Mouse (Mus musculus) cerebellum, adult 2 months (tissue): ENCODE measurements around the gene Gm4894. TPM values are rescaled to one million over a fixed set of nuclear protein-coding genes. Genes with fewer than 3 reads are reported as not detected.

ENCODE experiments used
- DNase-seq, 2 experiments: peaks; one replicate each; pipeline ENCODE4 v3.0.0; 2021
- H3K27ac ChIP-seq: fragments of 200-500 bp; 2 replicates; pipeline ENCODE4 v1.5.1; 2012; ENCODE audit warnings: low read length, control low read depth, inconsistent platforms; ENCODE audit not compliant: insufficient read depth
- H3K27me3 ChIP-seq: fragments of 200-500 bp; 2 replicates; pipeline ENCODE4 v1.6.1; 2012; ENCODE audit warnings: inconsistent platforms, mild to moderate bottlenecking, low read length, moderate library complexity; ENCODE audit not compliant: control insufficient read depth, insufficient read depth
- H3K4me1 ChIP-seq: fragments of 200-500 bp; 2 replicates; pipeline ENCODE4 v1.6.1; 2011; ENCODE audit warnings: low read length; ENCODE audit not compliant: control insufficient read depth, insufficient read depth
- H3K4me3 ChIP-seq: fragments of 200-500 bp; replicated peaks from 2 replicates; pipeline ENCODE3; 2011; ENCODE audit warnings: mild to moderate bottlenecking, low read depth, low read length, control low read depth; ENCODE audit not compliant: insufficient read depth
- CTCF ChIP-seq: fragments of 200-500 bp; IDR thresholded peaks from 2 replicates; pipeline ENCODE4 v1.5.1; 2011; ENCODE audit warnings: low read depth, mild to moderate bottlenecking, control low read depth, low read length, moderate library complexity, borderline replicate concordance; ENCODE audit not compliant: insufficient read depth
- POLR2A ChIP-seq: fragments of 200-500 bp; IDR thresholded peaks from 2 replicates; pipeline ENCODE4 v1.6.1; 2011; ENCODE audit warnings: low read length, control low read depth, borderline replicate concordance; ENCODE audit not compliant: insufficient read depth
- WGBS: fragments of 180-500 bp; shearing (Covaris S2); methylation state at CpG from one replicate; pipeline ENCODE4 v1.1.7; 2018; 5-methylcytosine and 5-hydroxymethylcytosine counted together
- polyA plus RNA-seq: library from polyadenylated mRNA; depleted of rRNA; stranded (reverse); fragments of >200 nt; gene quantifications from 2 replicates; pipeline ENCODE4 v1.2.3, GENCODE M21; 2012; rRNA removed

Gene Gm4894
- not detected in 2 replicates for polyA plus RNA-seq

- Histone ChIP-seq H3K27me3 (no peaks in the 10 kb centered on the region), H3K4me3 (no peak within 1 kb of the TSS), H3K4me1 (no peaks in the 10 kb centered on the region), H3K27ac (no peak within 1 kb of the TSS)
- no peak for DNase-seq
- 78% methylated on average over 6 of the region's 6 CpGs for WGBS
- TF ChIP-seq POLR2A (no peak), CTCF (no peak)
Measured at GRCm38 (mm10) chr9:49250231-49250630, at the start of gene Gm4894. Gene Gm4894 (plus strand): TSS chr9:49250531.

- Histone ChIP-seq H3K4me1 (no peaks in the 10 kb centered on the region), H3K4me3 (no peak overlapping the region), H3K27me3 (no peaks in the 10 kb centered on the region), H3K27ac (no peak overlapping the region)
- DNase-seq = no peak
- 72% methylated on average over 15 of the region's 15 CpGs for WGBS
- no peak for TF ChIP-seq POLR2A
Measured at GRCm38 (mm10) chr9:49206331-49206730, 44.0 kb upstream of the Gm4894 start.

- Histone ChIP-seq H3K27me3 (no peaks in the 10 kb centered on the region), H3K4me1 (no peaks in the 10 kb centered on the region), H3K4me3 (no peak overlapping the region), H3K27ac (no peak overlapping the region)
- DNase-seq = no peak
- 82% methylated on average over 1 of the region's 1 CpGs for WGBS
- no peak for TF ChIP-seq POLR2A
- TF ChIP-seq CTCF = no peak
Measured at GRCm38 (mm10) chr9:49211493-49211892, 38.8 kb upstream of the Gm4894 start.

- WGBS = 68% methylated on average over 2 of the region's 2 CpGs
- no peak for DNase-seq
- Histone ChIP-seq H3K4me3 (no peak overlapping the region), H3K4me1 (no peaks in the 10 kb centered on the region), H3K27ac (no peak overlapping the region), H3K27me3 (no peaks in the 10 kb centered on the region)
- no peak for TF ChIP-seq CTCF
- no peak for TF ChIP-seq POLR2A
Measured at GRCm38 (mm10) chr9:49214734-49215133, 35.6 kb upstream of the Gm4894 start.

GRCm38 (mm10) chr9:49217626-49218607 lies 32.4 kb upstream of the Gm4894 start:
- Histone ChIP-seq H3K4me1 (no peaks in the 10 kb centered on the region), H3K27ac (no peak overlapping the region), H3K27me3 (no peaks in the 10 kb centered on the region), H3K4me3 (no peak overlapping the region)
- 79% methylated on average over 20 of the region's 20 CpGs for WGBS
- DNase-seq = no peak
- TF ChIP-seq POLR2A (no peak), CTCF (no peak)

GRCm38 (mm10) chr9:49224488-49224887 lies 25.8 kb upstream of the Gm4894 start:
- WGBS = 82% methylated on average over 10 of the region's 10 CpGs
- DNase-seq = no peak

GRCm38 (mm10) chr9:49227442-49227841 lies 22.9 kb upstream of the Gm4894 start:
- WGBS = 81% methylated on average over 9 of the region's 9 CpGs
- no peak overlapping the region for H3K4me3 ChIP-seq
- no peaks in the 10 kb centered on the region for H3K27me3 ChIP-seq
- TF ChIP-seq POLR2A = no peak
- TF ChIP-seq CTCF = no peak
- no peak overlapping the region for H3K27ac ChIP-seq
- H3K4me1 ChIP-seq = no peaks in the 10 kb centered on the region
- no peak for DNase-seq

More at GRCm38 (mm10) chr9:49224488-49224887, 25.8 kb upstream of the Gm4894 start:
- no peak for TF ChIP-seq POLR2A
- no peak for TF ChIP-seq CTCF
- Histone ChIP-seq H3K27ac (no peak overlapping the region), H3K4me1 (no peaks in the 10 kb centered on the region), H3K4me3 (no peak overlapping the region), H3K27me3 (no peaks in the 10 kb centered on the region)

- Histone ChIP-seq H3K4me3 (no peak overlapping the region), H3K27me3 (no peaks in the 10 kb centered on the region), H3K4me1 (no peaks in the 10 kb centered on the region), H3K27ac (no peak overlapping the region)
- WGBS = 96% methylated on average over 2 of the region's 2 CpGs
- TF ChIP-seq CTCF (no peak), POLR2A (no peak)
- DNase-seq = no peak
Measured at GRCm38 (mm10) chr9:49229054-49229453, 21.3 kb upstream of the Gm4894 start.
